Mouse (Mus musculus): ENCODE results near the gene Ankrd45. TPM values are rescaled to one million over a fixed set of nuclear protein-coding genes. Genes with fewer than 3 reads are reported as not detected.
"Not testable (repeated sequence)": the region's sequence is repeated elsewhere in the genome, so short reads cannot be mapped to it uniquely, and the experiment has no call there.

Gene Ankrd45
- polyA plus RNA-seq, 1 experiment = not detected

- Histone ChIP-seq H3K4me1 (peaks cover 19% of the 10 kb centered on the region), H3K4me3 (replicated peaks) (no peak overlapping the region), H3K27me3 (replicated peaks) (no peaks in the 10 kb centered on the region), H3K36me3 (replicated peaks; ENCODE audit: low read length) (no peaks in the 10 kb centered on the region), H3K9me3 (peaks cover 8% of the 10 kb centered on the region)
- no peak for TF ChIP-seq GATA1 (IDR thresholded peaks at IDR 0.05; ENCODE audit: borderline replicate concordance, low read length)
- TF ChIP-seq FLI1 (IDR thresholded peaks at IDR 0.05; ENCODE audit: low read length) = no peak
Observed at GRCm38 (mm10) chr1:161182386-161182785, 39.9 kb downstream of the Ankrd45 start.

- Histone ChIP-seq H3K4me3 (replicated peaks) (peak overlapping the region; percentile 51), H3K9me3 (peaks cover 11% of the 10 kb centered on the region), H3K36me3 (replicated peaks; ENCODE audit: low read length) (no peaks in the 10 kb centered on the region), H3K27me3 (replicated peaks) (no peaks in the 10 kb centered on the region), H3K4me1 (peaks cover 19% of the 10 kb centered on the region)
- no peak for TF ChIP-seq GATA1 (IDR thresholded peaks at IDR 0.05; ENCODE audit: borderline replicate concordance, low read length)
- no peak for TF ChIP-seq FLI1 (IDR thresholded peaks at IDR 0.05; ENCODE audit: low read length)
Observed at GRCm38 (mm10) chr1:161183677-161184076, 41.2 kb downstream of the Ankrd45 start.

- no peaks in the 10 kb centered on the region for H3K27me3 ChIP-seq (replicated peaks)
- H3K4me3 ChIP-seq (replicated peaks) = no peak overlapping the region
- peaks cover 18% of the 10 kb centered on the region for H3K4me1 ChIP-seq
- TF ChIP-seq GATA1 (IDR thresholded peaks at IDR 0.05; ENCODE audit: borderline replicate concordance, low read length) = no peak
- peaks cover 10% of the 10 kb centered on the region; the same call in 1 of the 2 replicates for H3K9me3 ChIP-seq
- no peaks in the 10 kb centered on the region for H3K36me3 ChIP-seq (replicated peaks; ENCODE audit: low read length)
Observed at GRCm38 (mm10) chr1:161185431-161185830, 42.9 kb downstream of the Ankrd45 start.

- Histone ChIP-seq H3K27me3 (replicated peaks) (peaks cover 2% of the 10 kb centered on the region), H3K4me3 (replicated peaks) (no peak overlapping the region), H3K4me1 (peaks cover 10% of the 10 kb centered on the region), H3K9me3 (peaks cover 15% of the 10 kb centered on the region), H3K36me3 (replicated peaks; ENCODE audit: low read length) (no peaks in the 10 kb centered on the region)
- TF ChIP-seq GATA1 (IDR thresholded peaks at IDR 0.05; ENCODE audit: borderline replicate concordance, low read length) = no peak
- no peak for TF ChIP-seq FLI1 (IDR thresholded peaks at IDR 0.05; ENCODE audit: low read length)
Observed at GRCm38 (mm10) chr1:161190253-161190910, 47.9 kb downstream of the Ankrd45 start.

GRCm38 (mm10) chr1:161195541-161196351 lies 53.3 kb downstream of the Ankrd45 start:
- Histone ChIP-seq H3K9me3 (peaks cover 5% of the 10 kb centered on the region), H3K36me3 (replicated peaks; ENCODE audit: low read length) (no peaks in the 10 kb centered on the region), H3K4me1 (peaks cover 25% of the 10 kb centered on the region), H3K4me3 (replicated peaks) (peak overlapping the region; percentile 91), H3K27me3 (replicated peaks) (peaks cover 2% of the 10 kb centered on the region)
- TF ChIP-seq GATA1 (IDR thresholded peaks at IDR 0.05; ENCODE audit: borderline replicate concordance, low read length) = no peak
- no peak for TF ChIP-seq FLI1 (IDR thresholded peaks at IDR 0.05; ENCODE audit: low read length)

- Histone ChIP-seq H3K4me3 (replicated peaks) (peak overlapping the region; percentile 91), H3K4me1 (peaks cover 25% of the 10 kb centered on the region)
- H3K9me3 ChIP-seq; H3K27me3 ChIP-seq (replicated peaks); H3K36me3 ChIP-seq (replicated peaks; ENCODE audit: low read length): not testable (repeated sequence)
Observed at GRCm38 (mm10) chr1:161196364-161196763, 53.9 kb downstream of the Ankrd45 start.

GRCm38 (mm10) chr1:161199856-161200255 lies 57.4 kb downstream of the Ankrd45 start:
- Histone ChIP-seq H3K4me1 (peaks cover 20% of the 10 kb centered on the region), H3K36me3 (replicated peaks; ENCODE audit: low read length) (no peaks in the 10 kb centered on the region), H3K9me3 (no peaks in the 10 kb centered on the region), H3K27me3 (replicated peaks) (peaks cover 1% of the 10 kb centered on the region), H3K4me3 (replicated peaks) (no peak overlapping the region)
- TF ChIP-seq GATA1 (IDR thresholded peaks at IDR 0.05; ENCODE audit: borderline replicate concordance, low read length) (no peak), FLI1 (IDR thresholded peaks at IDR 0.05; ENCODE audit: low read length) (no peak)

- peaks cover 9% of the 10 kb centered on the region; the same call in 1 of the 2 replicates for H3K4me1 ChIP-seq
- no peaks in the 10 kb centered on the region for H3K36me3 ChIP-seq (replicated peaks; ENCODE audit: low read length)
- H3K4me3 ChIP-seq (replicated peaks) = no peak overlapping the region
- H3K9me3 ChIP-seq = peaks cover 9% of the 10 kb centered on the region; the same call in 1 of the 2 replicates
- no peak for TF ChIP-seq FLI1 (IDR thresholded peaks at IDR 0.05; ENCODE audit: low read length)
- TF ChIP-seq GATA1 (IDR thresholded peaks at IDR 0.05; ENCODE audit: borderline replicate concordance, low read length) = no peak
- H3K27me3 ChIP-seq (replicated peaks) = peaks cover 4% of the 10 kb centered on the region
Observed at GRCm38 (mm10) chr1:161214465-161214864, 72.0 kb downstream of the Ankrd45 start.

GRCm38 (mm10) chr1:161219816-161220215 lies 77.3 kb downstream of the Ankrd45 start:
- Histone ChIP-seq H3K36me3 (replicated peaks; ENCODE audit: low read length) (no peaks in the 10 kb centered on the region), H3K9me3 (peaks cover 5% of the 10 kb centered on the region; the same call in 1 of the 2 replicates), H3K27me3 (replicated peaks) (no peaks in the 10 kb centered on the region), H3K4me1 (no peaks in the 10 kb centered on the region), H3K4me3 (replicated peaks) (no peak overlapping the region)
- TF ChIP-seq GATA1 (IDR thresholded peaks at IDR 0.05; ENCODE audit: borderline replicate concordance, low read length) = no peak
- no peak for TF ChIP-seq FLI1 (IDR thresholded peaks at IDR 0.05; ENCODE audit: low read length)

Other genes starting within 250 kb of the Ankrd45 start
- 0.37 TPM in 1 of 2 replicates, not detected in the other for gene Rc3h1, start 236.3 kb upstream of the Ankrd45 start, polyA plus RNA-seq (2012; ENCODE audit: insufficient read depth, low replicate concordance)
- 0.54 and 2.0 TPM in 2 replicates for gene Serpinc1, start 164.1 kb upstream of the Ankrd45 start, polyA plus RNA-seq (2012; ENCODE audit: insufficient read depth, low replicate concordance)
- 0.04 and 0.09 TPM in 2 replicates for gene Zbtb37, start 107.8 kb upstream of the Ankrd45 start, polyA plus RNA-seq (2012; ENCODE audit: insufficient read depth, low replicate concordance)
- 0.46 TPM in 1 of 2 replicates, not detected in the other for gene Dars2, start 72.0 kb upstream of the Ankrd45 start, polyA plus RNA-seq (2012; ENCODE audit: insufficient read depth, low replicate concordance)
- gene Cenpl, start 72.0 kb upstream of the Ankrd45 start, polyA plus RNA-seq (2012; ENCODE audit: insufficient read depth, low replicate concordance) = 1.2 and 3.9 TPM in 2 replicates
- gene Klhl20, start 11.2 kb upstream of the Ankrd45 start, polyA plus RNA-seq (2012; ENCODE audit: insufficient read depth, low replicate concordance) = 1.5 TPM in 1 of 2 replicates, not detected in the other
- not detected in 2 replicates for gene Tex50, start 16.6 kb downstream of the Ankrd45 start, polyA plus RNA-seq (2012; ENCODE audit: insufficient read depth, low replicate concordance)
- 22.2 and 25.0 TPM in 2 replicates for gene Prdx6, start 108.5 kb downstream of the Ankrd45 start, polyA plus RNA-seq (2012; ENCODE audit: insufficient read depth, low replicate concordance)